Mouse (Mus musculus) stomach, postnatal 0 days (tissue): Measurements from ENCODE around the gene Ttll13. TPM values are rescaled to one million over a fixed set of nuclear protein-coding genes. Genes with fewer than 3 reads are reported as not detected.
A peak's percentile ranks its signal among the peaks of the same experiment; 100 is the strongest.

ENCODE experiments used
- ATAC-seq: fragments of 200-750 bp; cut with Nextera tagmentation; 2 replicates; pipeline ENCODE4 v1.8.0; 2017; ENCODE audit not compliant: low FRiP score, low TSS enrichment
- DNase-seq: peaks from one replicate; pipeline ENCODE4 v3.0.0-alpha.2; 2016; ENCODE audit warnings: low spot score
- H3K27ac ChIP-seq: fragments of 300-500 bp; sonication (generic); replicated peaks from 2 replicates; pipeline ENCODE4 v1.5.1; 2014; ENCODE audit warnings: mild to moderate bottlenecking, control low read depth
- H3K27me3 ChIP-seq: fragments of 300-500 bp; sonication (generic); 2 replicates; pipeline ENCODE4 v1.6.1; 2014; ENCODE audit warnings: low read length; ENCODE audit not compliant: control insufficient read depth, insufficient read depth
- H3K36me3 ChIP-seq: fragments of 300-500 bp; sonication (generic); 2 replicates; pipeline ENCODE4 v1.6.1; 2014; ENCODE audit warnings: low read length, mixed read lengths; ENCODE audit not compliant: control insufficient read depth, insufficient read depth
- H3K4me1 ChIP-seq: fragments of 300-500 bp; sonication (generic); replicated peaks from 2 replicates; pipeline ENCODE4 v1.6.1; 2014; ENCODE audit warnings: antibody characterized with exemption; ENCODE audit not compliant: control insufficient read depth, insufficient read depth
- H3K4me2 ChIP-seq: fragments of 300-500 bp; sonication (generic); replicated peaks from 2 replicates; pipeline ENCODE4 v1.6.1; 2014; ENCODE audit warnings: low read depth, mild to moderate bottlenecking, control low read depth, moderate library complexity
- H3K4me3 ChIP-seq: fragments of 300-500 bp; sonication (generic); 2 replicates; pipeline ENCODE4 v1.5.1; 2014; ENCODE audit warnings: low read depth, low read length, control low read depth
- H3K9ac ChIP-seq: fragments of 300-500 bp; sonication (generic); 2 replicates; pipeline ENCODE4 v1.6.1; 2014; ENCODE audit warnings: mild to moderate bottlenecking, low read length, control low read depth, mixed read lengths
- H3K9me3 ChIP-seq: fragments of 300-500 bp; sonication (generic); 2 replicates; pipeline ENCODE4 v1.6.1; 2016; ENCODE audit warnings: low read length; ENCODE audit not compliant: control insufficient read depth
- CTCF ChIP-seq: IDR thresholded peaks from 2 replicates; pipeline ENCODE4 v1.5.1; 2016; ENCODE audit warnings: antibody characterized with exemption, low read depth, mild to moderate bottlenecking, moderate library complexity
- EP300 ChIP-seq: optimal IDR thresholded peaks from 2 replicates; pipeline ENCODE3; 2016; ENCODE audit warnings: antibody characterized with exemption
- WGBS: fragments of 180-500 bp; shearing (Covaris S2); extraction: QIAGEN DNeasy Blood & Tissue Kit; methylation state at CpG from one replicate; pipeline ENCODE4 v1.1.7; 2014; 5-methylcytosine and 5-hydroxymethylcytosine counted together
- polyA plus RNA-seq: library from polyadenylated mRNA; unstranded; fragments of >200 nt; fragmentation: Nextera tagmentation; extraction: Ambion mirVana; gene quantifications from 2 replicates; pipeline ENCODE4 v1.2.1, GENCODE M21; 2015

Ttll13 gene
- polyA plus RNA-seq, 1 experiment from 2014 or later: 1.2 TPM

- no peaks in the 10 kb centered on the region for H3K4me1 ChIP-seq
- H3K9me3 ChIP-seq: no peaks in the 10 kb centered on the region
- WGBS: under 1% methylated on average over 23 of the region's 23 CpGs
- H3K36me3 ChIP-seq: peaks cover 11% of the 10 kb centered on the region
- DNase-seq (peak; percentile 53), ATAC-seq (peak; percentile 74)
- H3K4me2 ChIP-seq: peak overlapping the region; percentile 95
- no peaks in the 10 kb centered on the region for H3K27me3 ChIP-seq
- H3K9ac ChIP-seq: peak overlapping the region; percentile 80
- H3K27ac ChIP-seq: peak overlapping the region; percentile 88
- no peak for TF ChIP-seq CTCF
- TF ChIP-seq EP300: no peak
- H3K4me3 ChIP-seq: peak overlapping the region; percentile 81
Observed at GRCm38 (mm10) chr7:80269751-80270255, 23.6 kb downstream of the Ttll13 start.

- Histone ChIP-seq H3K9me3 (no peaks in the 10 kb centered on the region), H3K27ac (no peak overlapping the region), H3K36me3 (peaks cover 15% of the 10 kb centered on the region), H3K4me2 (no peak overlapping the region), H3K9ac (no peak overlapping the region), H3K4me3 (no peak overlapping the region), H3K4me1 (no peaks in the 10 kb centered on the region), H3K27me3 (no peaks in the 10 kb centered on the region)
- ATAC-seq (no peak), DNase-seq (no peak)
- no peak for TF ChIP-seq EP300
- TF ChIP-seq CTCF: no peak
- 87% methylated on average over 2 of the region's 2 CpGs for WGBS
Observed at GRCm38 (mm10) chr7:80273456-80273855, 27.3 kb downstream of the Ttll13 start.

- Histone ChIP-seq H3K4me2 (no peak overlapping the region), H3K27ac (no peak overlapping the region)
- WGBS: 99% methylated on average over 4 of the region's 4 CpGs
Observed at GRCm38 (mm10) chr7:80276374-80276773, 30.2 kb downstream of the Ttll13 start.

GRCm38 (mm10) chr7:80280032-80280431, 33.9 kb downstream of the Ttll13 start:
- Histone ChIP-seq H3K27me3 (no peaks in the 10 kb centered on the region), H3K9ac (no peak overlapping the region), H3K4me2 (no peak overlapping the region), H3K27ac (no peak overlapping the region), H3K9me3 (no peaks in the 10 kb centered on the region), H3K4me3 (no peak overlapping the region), H3K36me3 (peaks cover 24% of the 10 kb centered on the region), H3K4me1 (no peaks in the 10 kb centered on the region)
- no peak for DNase-seq
- no peak for ATAC-seq
- TF ChIP-seq EP300 (no peak), CTCF (no peak)
- WGBS: 82% methylated on average over 10 of the region's 10 CpGs

More at GRCm38 (mm10) chr7:80276374-80276773, 30.2 kb downstream of the Ttll13 start:
- no peak overlapping the region for H3K4me3 ChIP-seq
- H3K27me3 ChIP-seq: no peaks in the 10 kb centered on the region
- H3K9ac ChIP-seq: no peak overlapping the region
- TF ChIP-seq CTCF (no peak), EP300 (no peak)
- no peaks in the 10 kb centered on the region for H3K9me3 ChIP-seq
- DNase-seq: no peak
- peaks cover 18% of the 10 kb centered on the region for H3K36me3 ChIP-seq
- no peaks in the 10 kb centered on the region for H3K4me1 ChIP-seq
- ATAC-seq: no peak

GRCm38 (mm10) chr7:80280998-80281397, 34.8 kb downstream of the Ttll13 start:
- WGBS: 80% methylated on average over 2 of the region's 2 CpGs
- no peak for ATAC-seq
- TF ChIP-seq EP300: no peak
- TF ChIP-seq CTCF: peak; percentile 47
- H3K9me3 ChIP-seq: no peaks in the 10 kb centered on the region
- H3K4me1 ChIP-seq: no peaks in the 10 kb centered on the region
- H3K9ac ChIP-seq: no peak overlapping the region
- H3K4me3 ChIP-seq: no peak overlapping the region
- no peaks in the 10 kb centered on the region for H3K27me3 ChIP-seq
- peaks cover 28% of the 10 kb centered on the region for H3K36me3 ChIP-seq
- no peak overlapping the region for H3K27ac ChIP-seq
- DNase-seq: no peak
- no peak overlapping the region for H3K4me2 ChIP-seq

GRCm38 (mm10) chr7:80281646-80282045, 35.5 kb downstream of the Ttll13 start:
- Histone ChIP-seq H3K27ac (no peak overlapping the region), H3K4me2 (no peak overlapping the region), H3K36me3 (peaks cover 28% of the 10 kb centered on the region), H3K4me3 (no peak overlapping the region), H3K9me3 (no peaks in the 10 kb centered on the region), H3K4me1 (no peaks in the 10 kb centered on the region), H3K9ac (no peak overlapping the region), H3K27me3 (no peaks in the 10 kb centered on the region)
- WGBS: 71% methylated on average over 3 of the region's 3 CpGs
- no peak for DNase-seq
- no peak for ATAC-seq
- no peak for TF ChIP-seq CTCF
- no peak for TF ChIP-seq EP300
